Mouse (Mus musculus) midbrain, postnatal 0 days (tissue): ENCODE data around the gene Itgb3. TPM values are rescaled to one million over a fixed set of nuclear protein-coding genes. Genes with fewer than 3 reads are reported as not detected.

Experiments used
- ATAC-seq: fragments of 200-750 bp; cut with Nextera tagmentation; 2 replicates; pipeline ENCODE4 v1.8.0; 2017; ENCODE audit warnings: moderate number of reproducible peaks, mild to moderate bottlenecking, moderate TSS enrichment, moderate library complexity; ENCODE audit not compliant: low FRiP score
- DNase-seq: peaks from one replicate; pipeline ENCODE4 v3.0.0-alpha.2; 2015; ENCODE audit warnings: low spot score
- H3K27ac ChIP-seq: fragments of 300-500 bp; sonication (generic); 2 replicates; pipeline ENCODE4 v1.5.1; 2014; ENCODE audit warnings: low read depth, mild to moderate bottlenecking, low read length, mixed read lengths
- H3K27me3 ChIP-seq: fragments of 300-500 bp; sonication (generic); 2 replicates; pipeline ENCODE4 v1.6.1; 2014; ENCODE audit warnings: low read length, control low read depth, mixed read lengths; ENCODE audit not compliant: insufficient read depth
- H3K36me3 ChIP-seq: fragments of 300-500 bp; sonication (generic); 2 replicates; pipeline ENCODE4 v1.6.1; 2014; ENCODE audit warnings: low read length, control low read depth, mixed read lengths; ENCODE audit not compliant: insufficient read depth
- H3K4me1 ChIP-seq: fragments of 300-500 bp; sonication (generic); 2 replicates; pipeline ENCODE4 v1.6.1; 2014; ENCODE audit warnings: mild to moderate bottlenecking, control low read depth, antibody characterized with exemption, low read length, mixed read lengths; ENCODE audit not compliant: insufficient read depth
- H3K4me2 ChIP-seq: fragments of 300-500 bp; sonication (generic); 2 replicates; pipeline ENCODE4 v1.6.1; 2014; ENCODE audit warnings: low read depth, mild to moderate bottlenecking, low read length, mixed read lengths; ENCODE audit not compliant: poor library complexity, severe bottlenecking
- H3K4me3 ChIP-seq: fragments of 300-500 bp; sonication (generic); 2 replicates; pipeline ENCODE4 v1.5.1; 2014; ENCODE audit warnings: low read depth, mild to moderate bottlenecking, low read length, moderate library complexity
- H3K9ac ChIP-seq: fragments of 300-500 bp; sonication (generic); replicated peaks from 2 replicates; pipeline ENCODE4 v1.6.1; 2014; ENCODE audit warnings: mild to moderate bottlenecking, low read length, moderate library complexity, mixed read lengths; ENCODE audit not compliant: poor library complexity, severe bottlenecking
- H3K9me3 ChIP-seq: fragments of 300-500 bp; sonication (generic); 2 replicates; pipeline ENCODE4 v1.6.1; 2016; ENCODE audit warnings: low read length, control low read depth
- CTCF ChIP-seq: IDR thresholded peaks from 2 replicates; pipeline ENCODE4 v1.5.1; 2016; ENCODE audit warnings: antibody characterized with exemption, mild to moderate bottlenecking
- WGBS: fragments of 180-500 bp; shearing (Covaris S2); extraction: QIAGEN DNeasy Blood & Tissue Kit; methylation state at CpG from one replicate; pipeline ENCODE4 v1.1.7; 2014; 5-methylcytosine and 5-hydroxymethylcytosine counted together
- polyA plus RNA-seq: library from polyadenylated mRNA; unstranded; fragments of >200 nt; fragmentation: Nextera tagmentation; extraction: Ambion mirVana; gene quantifications from 2 replicates; pipeline ENCODE4 v1.2.1, GENCODE M21; 2015
- total RNA-seq: library from RNA; depleted of rRNA; stranded (reverse); fragments of >200 nt; gene quantifications from 2 replicates; pipeline ENCODE4 v1.2.3, GENCODE M21; 2014

Gene Itgb3
- total and polyA plus RNA-seq, 2 experiments from 2014 or later = 0.62 to 1.5 TPM

DNA sequence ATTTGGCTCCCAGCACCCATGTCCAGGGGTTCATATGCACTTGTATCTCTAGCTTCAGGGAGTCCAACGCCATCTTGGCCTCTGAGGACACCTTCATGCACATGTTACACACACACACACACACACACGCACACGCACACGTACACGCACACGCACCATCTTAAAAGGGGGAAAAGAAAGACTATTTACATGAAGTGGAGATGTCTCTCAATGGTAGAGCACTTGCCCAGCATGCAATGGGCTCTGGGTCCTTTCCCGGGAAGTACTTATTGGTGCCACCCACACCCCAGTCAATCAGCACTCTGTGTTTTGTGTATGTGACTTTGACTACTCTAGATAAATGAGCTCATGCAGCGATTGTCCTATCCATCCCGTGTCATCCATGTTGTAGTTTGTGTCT lies 19.9 kb upstream of the Itgb3 start:
- H3K9me3 ChIP-seq = no peaks in the 10 kb centered on the region
- no peak overlapping the region for H3K4me3 ChIP-seq
- WGBS = 95% methylated on average over 9 of the region's 9 CpGs
- ATAC-seq = no peak
- H3K27ac ChIP-seq = no peak overlapping the region
- no peak for DNase-seq
- H3K9ac ChIP-seq = no peak overlapping the region
- H3K27me3 ChIP-seq = no peaks in the 10 kb centered on the region
- TF ChIP-seq CTCF = no peak
- no peaks in the 10 kb centered on the region for H3K4me1 ChIP-seq
- H3K36me3 ChIP-seq = no peaks in the 10 kb centered on the region
- H3K4me2 ChIP-seq = no peak overlapping the region

DNA sequence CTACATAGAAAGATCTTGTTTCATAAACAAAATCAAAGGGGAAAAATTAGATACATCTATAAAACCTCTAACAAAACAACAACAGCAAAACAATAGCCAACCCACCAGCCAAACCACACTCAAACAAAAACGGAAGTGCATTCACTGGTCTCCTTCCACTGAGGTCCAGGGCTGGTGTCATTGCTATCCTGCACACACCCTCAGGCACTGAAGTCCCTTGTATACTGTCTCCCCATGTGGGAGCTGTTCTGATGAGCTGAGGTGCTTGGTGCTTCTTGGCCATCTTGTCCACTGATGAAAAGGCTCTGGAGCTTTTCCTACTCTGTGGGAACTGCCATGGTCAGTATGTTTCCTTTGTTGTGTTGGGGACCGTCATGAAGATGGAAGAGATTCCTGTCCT lies 19.3 kb upstream of the Itgb3 start:
- Histone ChIP-seq H3K36me3 (no peaks in the 10 kb centered on the region), H3K4me1 (no peaks in the 10 kb centered on the region), H3K9ac (no peak overlapping the region), H3K4me2 (no peak overlapping the region), H3K4me3 (no peak overlapping the region), H3K9me3 (no peaks in the 10 kb centered on the region), H3K27me3 (no peaks in the 10 kb centered on the region), H3K27ac (no peak overlapping the region)
- WGBS = 94% methylated on average over 2 of the region's 2 CpGs
- TF ChIP-seq CTCF = no peak
- no peak for DNase-seq
- ATAC-seq = no peak

DNA sequence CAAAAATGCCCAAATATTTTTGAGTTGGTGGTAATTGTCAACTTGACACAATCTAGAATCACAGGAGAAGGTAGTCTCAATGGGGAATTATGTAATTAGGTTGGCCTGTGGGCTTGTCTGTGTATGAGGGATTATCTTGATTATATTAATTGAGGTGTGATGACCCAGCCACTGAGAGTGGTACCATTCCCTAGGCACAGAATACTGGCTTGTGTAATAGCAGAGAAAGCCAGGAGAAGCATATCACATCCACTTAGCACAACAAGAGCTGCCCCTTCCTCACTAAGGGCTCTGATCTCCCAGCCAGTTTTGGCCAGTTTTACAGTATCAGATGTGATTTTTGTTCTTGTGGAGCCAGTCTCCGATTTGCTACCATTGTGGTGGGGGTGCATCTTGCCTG lies 18.2 kb upstream of the Itgb3 start:
- ATAC-seq (no peak), DNase-seq (no peak)
- Histone ChIP-seq H3K4me1 (no peaks in the 10 kb centered on the region), H3K9me3 (no peaks in the 10 kb centered on the region), H3K4me2 (no peak overlapping the region), H3K9ac (no peak overlapping the region), H3K36me3 (no peaks in the 10 kb centered on the region), H3K27ac (no peak overlapping the region), H3K27me3 (no peaks in the 10 kb centered on the region), H3K4me3 (no peak overlapping the region)
- no peak for TF ChIP-seq CTCF
- WGBS = 79% methylated on average over 1 of the region's 1 CpGs

DNA sequence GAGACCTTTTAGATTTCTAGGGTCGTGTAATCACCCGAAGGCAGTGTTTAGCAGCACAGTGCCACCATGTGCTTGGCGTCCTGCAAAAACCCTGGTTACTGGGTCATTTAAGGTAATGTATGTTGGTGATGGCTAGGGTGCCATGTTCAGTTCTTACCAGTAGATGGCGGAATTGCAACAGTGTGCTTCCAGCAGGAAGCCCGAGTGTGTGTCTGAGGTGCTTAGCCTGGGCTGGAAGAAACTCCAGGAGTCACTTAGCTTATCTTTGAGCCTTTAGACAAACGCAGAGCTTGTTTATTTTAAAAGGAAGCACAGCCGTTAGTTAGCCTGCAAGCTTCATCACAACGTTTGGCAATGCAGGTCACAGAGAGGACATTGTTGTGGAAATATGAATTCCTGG lies 17.7 kb upstream of the Itgb3 start:
- Histone ChIP-seq H3K4me3 (no peak overlapping the region), H3K27ac (no peak overlapping the region), H3K27me3 (no peaks in the 10 kb centered on the region), H3K9me3 (no peaks in the 10 kb centered on the region), H3K4me1 (no peaks in the 10 kb centered on the region), H3K9ac (no peak overlapping the region), H3K4me2 (no peak overlapping the region), H3K36me3 (no peaks in the 10 kb centered on the region)
- DNase-seq (peak; percentile 90), ATAC-seq (0 out of 2 replicates have a peak, but pooled peaks have one; percentile 38)
- peak; percentile 98 for TF ChIP-seq CTCF
- whole genome bisulfite sequencing = 2% methylated on average over 8 of the region's 8 CpGs

DNA sequence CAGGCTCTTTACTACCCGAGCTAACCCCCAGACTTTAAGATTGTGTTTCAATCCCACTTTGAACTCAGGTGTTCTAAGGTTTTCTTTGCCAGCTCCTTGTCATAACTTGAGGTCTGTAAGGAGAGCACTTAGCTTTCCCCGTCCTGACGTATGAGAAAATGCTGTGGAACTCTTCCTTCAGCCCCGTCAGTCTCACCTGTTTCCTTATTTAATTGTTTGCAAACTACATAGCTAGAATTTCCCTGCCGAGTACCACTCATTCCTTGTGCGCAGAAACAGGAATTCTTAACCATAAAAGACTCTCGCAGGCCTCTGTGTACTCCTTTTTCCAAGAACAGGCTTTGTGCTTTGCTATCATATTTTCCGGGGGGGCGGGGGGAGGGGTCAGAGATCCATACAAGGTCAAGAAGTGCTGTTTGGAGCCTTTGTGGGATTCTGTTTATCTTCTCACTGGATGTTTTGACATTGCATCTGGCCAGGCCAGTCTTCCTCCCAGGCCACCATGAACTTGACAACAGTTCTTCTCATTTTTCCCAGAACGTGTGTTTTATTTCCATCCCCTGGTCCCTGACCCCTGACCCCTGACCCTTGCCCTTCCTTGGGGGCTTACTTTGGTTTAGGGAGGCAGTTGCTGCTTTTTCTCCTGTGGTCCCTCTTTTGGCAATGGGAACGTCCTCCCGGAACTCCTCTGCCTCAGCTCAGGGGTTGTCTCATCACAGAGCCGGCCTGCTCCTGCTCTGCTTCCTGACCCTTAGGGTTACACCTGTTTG lies 15.5 kb upstream of the Itgb3 start:
- Histone ChIP-seq H3K27ac (no peak overlapping the region), H3K9me3 (no peaks in the 10 kb centered on the region), H3K9ac (no peak overlapping the region), H3K4me3 (no peak overlapping the region), H3K27me3 (no peaks in the 10 kb centered on the region), H3K4me1 (no peaks in the 10 kb centered on the region), H3K36me3 (no peaks in the 10 kb centered on the region), H3K4me2 (no peak overlapping the region)
- WGBS = 71% methylated on average over 13 of the region's 13 CpGs
- no peak for TF ChIP-seq CTCF
- no peak for ATAC-seq
- no peak for DNase-seq

DNA sequence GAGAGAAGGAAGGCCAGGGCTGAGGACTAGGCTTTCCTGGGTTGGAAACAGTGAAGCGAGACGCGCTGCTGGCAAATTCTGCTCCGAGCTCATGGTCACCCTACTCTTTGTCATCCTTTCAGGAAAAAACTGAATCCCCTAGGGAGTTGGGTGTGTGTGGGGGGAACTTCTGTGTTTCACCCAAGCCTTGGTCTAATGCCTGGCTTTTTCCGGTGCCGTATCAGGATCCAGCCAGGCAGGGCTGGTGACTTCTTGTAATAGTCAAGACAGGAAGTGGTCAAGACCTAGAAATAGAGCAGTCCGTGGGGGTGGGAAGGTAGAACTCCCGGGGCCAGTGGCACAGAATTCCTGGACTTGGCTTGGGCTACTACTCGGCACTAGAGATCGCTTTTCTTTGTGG lies 11.4 kb upstream of the Itgb3 start:
- Histone ChIP-seq H3K4me2 (no peak overlapping the region), H3K4me3 (no peak overlapping the region), H3K9ac (no peak overlapping the region), H3K9me3 (no peaks in the 10 kb centered on the region), H3K4me1 (no peaks in the 10 kb centered on the region), H3K27ac (no peak overlapping the region), H3K36me3 (no peaks in the 10 kb centered on the region), H3K27me3 (no peaks in the 10 kb centered on the region)
- DNase-seq (no peak), ATAC-seq (no peak)
- 83% methylated on average over 10 of the region's 10 CpGs for WGBS
- TF ChIP-seq CTCF = no peak
